Mouse (Mus musculus) forebrain, embryonic 10.5 days (tissue): ENCODE measurements around the gene Zfp54. TPM values are rescaled to one million over a fixed set of nuclear protein-coding genes. Genes with fewer than 3 reads are reported as not detected.
"Not testable (repeated sequence)": the region's sequence is repeated elsewhere in the genome, so short reads cannot be mapped to it uniquely, and the experiment has no call there.

Source experiments
- DNase-seq: peaks from one replicate; pipeline ENCODE4 v3.0.0-alpha.2; 2017; ENCODE audit warnings: low spot score; ENCODE audit errors: extremely low spot score
- H3K27ac ChIP-seq: fragments of 300-500 bp; sonication (generic); 2 replicates; pipeline ENCODE4 v1.5.1; 2016; ENCODE audit warnings: mild to moderate bottlenecking
- H3K27me3 ChIP-seq: fragments of 300-500 bp; sonication (generic); 2 replicates; pipeline ENCODE4 v1.6.1; 2016; ENCODE audit warnings: mild to moderate bottlenecking; ENCODE audit not compliant: poor library complexity, severe bottlenecking
- H3K36me3 ChIP-seq: fragments of 300-500 bp; sonication (generic); replicated peaks from 2 replicates; pipeline ENCODE4 v1.6.1; 2016; ENCODE audit warnings: mild to moderate bottlenecking, moderate library complexity
- H3K4me1 ChIP-seq: fragments of 300-500 bp; sonication (generic); 2 replicates; pipeline ENCODE4 v1.6.1; 2016
- H3K4me3 ChIP-seq: fragments of 300-500 bp; sonication (generic); 2 replicates; pipeline ENCODE4 v1.5.1; 2016; ENCODE audit warnings: mild to moderate bottlenecking, moderate library complexity
- H3K9me3 ChIP-seq: fragments of 300-500 bp; sonication (generic); 2 replicates; pipeline ENCODE4 v1.6.1; 2016; ENCODE audit warnings: mild to moderate bottlenecking, moderate library complexity
- WGBS: fragments of 180-500 bp; shearing (Covaris S2); methylation state at CpG from one replicate; pipeline ENCODE4 v1.1.7; 2016; 5-methylcytosine and 5-hydroxymethylcytosine counted together
- polyA plus RNA-seq: library from polyadenylated mRNA; unstranded; fragments of >200 nt; fragmentation: Nextera tagmentation; extraction: Ambion mirVana; gene quantifications from 2 replicates; pipeline ENCODE4 v1.2.1, GENCODE M21; 2016

The Zfp54 gene
- polyA plus RNA-seq, 1 experiment from 2014 or later = 2.6 TPM

- 28% methylated on average over 10 of the region's 10 CpGs for WGBS
- DNase-seq, H3K9me3 ChIP-seq, H3K27ac ChIP-seq, H3K36me3 ChIP-seq, H3K4me3 ChIP-seq, H3K27me3 ChIP-seq: not testable (repeated sequence)
- peaks cover 19% of the 10 kb centered on the region for H3K4me1 ChIP-seq
These were observed 51.7 kb downstream of the Zfp54 start for GRCm38 (mm10) chr17:21474729-21475128.

- not testable (repeated sequence) for H3K27ac ChIP-seq, H3K4me3 ChIP-seq, H3K9me3 ChIP-seq, H3K27me3 ChIP-seq, DNase-seq, H3K36me3 ChIP-seq
- WGBS = 86% methylated on average over 1 of the region's 1 CpGs
- H3K4me1 ChIP-seq = peaks cover 19% of the 10 kb centered on the region
These were observed 52.3 kb downstream of the Zfp54 start for GRCm38 (mm10) chr17:21475290-21475689.

GRCm38 (mm10) chr17:21476351-21476750, 53.3 kb downstream of the Zfp54 start:
- H3K4me1 ChIP-seq = peaks cover 19% of the 10 kb centered on the region
- not testable (repeated sequence) for H3K4me3 ChIP-seq, DNase-seq, H3K27ac ChIP-seq, H3K36me3 ChIP-seq, H3K27me3 ChIP-seq, H3K9me3 ChIP-seq
- 91% methylated on average over 5 of the region's 9 CpGs for WGBS

- DNase-seq, H3K27ac ChIP-seq, H3K4me1 ChIP-seq, H3K36me3 ChIP-seq, H3K27me3 ChIP-seq, H3K4me3 ChIP-seq, H3K9me3 ChIP-seq: not testable (repeated sequence)
- 85% methylated on average over 10 of the region's 10 CpGs for WGBS
These were observed 55.2 kb downstream of the Zfp54 start for GRCm38 (mm10) chr17:21478103-21478777.

Other genes with a start within 250 kb of the Zfp54 start
- not detected in 2 replicates for gene Vmn1r234, start 197.1 kb upstream of the Zfp54 start, polyA plus RNA-seq
- not detected in 2 replicates for gene Vmn1r235, start 166.8 kb upstream of the Zfp54 start, polyA plus RNA-seq
- not detected in 2 replicates for gene Vmn1r236, start 140.3 kb upstream of the Zfp54 start, polyA plus RNA-seq
- gene Vmn1r237, start 111.4 kb upstream of the Zfp54 start, polyA plus RNA-seq = not detected in 2 replicates
- gene Zfp677, start 39.5 kb upstream of the Zfp54 start, polyA plus RNA-seq = 1.9 and 3.1 TPM in 2 replicates
- 15.1 and 15.9 TPM in 2 replicates for gene Zfp51, start 27.1 kb downstream of the Zfp54 start, polyA plus RNA-seq
- 9.7 and 11.3 TPM in 2 replicates for gene Zfp53, start 65.8 kb downstream of the Zfp54 start, polyA plus RNA-seq
- gene Zfp52, start 112.3 kb downstream of the Zfp54 start, polyA plus RNA-seq = 2.0 and 2.1 TPM in 2 replicates
- 13.9 and 14.5 TPM in 2 replicates for gene Zfp948, start 143.8 kb downstream of the Zfp54 start, polyA plus RNA-seq
- gene Zfp983, start 227.4 kb downstream of the Zfp54 start, polyA plus RNA-seq = 4.1 and 5.9 TPM in 2 replicates